Mouse (Mus musculus) CH12.LX (cell line): Measurements from ENCODE around the gene Cep170b. TPM values are rescaled to one million over a fixed set of nuclear protein-coding genes. Genes with fewer than 3 reads are reported as not detected.

Experiments
- DNase-seq: peaks from one replicate; pipeline ENCODE4 v3.0.0-alpha.2; 2013; ENCODE audit errors: extremely low read depth
- H3K27ac ChIP-seq: 2 replicates; pipeline ENCODE4 v1.5.1; 2012; ENCODE audit warnings: low read depth, mild to moderate bottlenecking, control low read depth, moderate library complexity; ENCODE audit not compliant: insufficient read depth
- H3K27me3 ChIP-seq: replicated peaks from 2 replicates; pipeline ENCODE3; 2012; ENCODE audit warnings: inconsistent platforms
- H3K36me3 ChIP-seq, 2 experiments: replicated peaks in 1 of 2; 2 replicates each; pipeline versions ENCODE3 to v1.6.1; 2012; ENCODE audit warnings: inconsistent platforms in 1 of 2, low read length in 1 of 2, mild to moderate bottlenecking in 1 of 2, mixed read lengths in 1 of 2, moderate library complexity in 1 of 2; ENCODE audit not compliant: control insufficient read depth in 1 of 2, insufficient read depth in 1 of 2
- H3K4me1 ChIP-seq, 2 experiments: 2 replicates each; pipeline ENCODE4 v1.6.1; 2012; ENCODE audit warnings: inconsistent platforms in 1 of 2, moderate library complexity in 1 of 2; ENCODE audit not compliant: insufficient read depth in 2 of 2, control insufficient read depth in 1 of 2
- H3K4me2 ChIP-seq: 2 replicates; pipeline ENCODE4 v1.6.1; 2012; ENCODE audit warnings: low read depth, mild to moderate bottlenecking, control low read depth; ENCODE audit not compliant: poor library complexity, insufficient read depth, severe bottlenecking
- H3K4me3 ChIP-seq, 3 experiments: fragments of 150-350 bp in 1 of 3; sonication (generic) in 1 of 3; replicated peaks in 1 of 3; 2 replicates each; pipeline versions ENCODE3 to v1.5.1; 2011 to 2012; ENCODE audit warnings: low read depth in 2 of 3, low read length in 2 of 3, mild to moderate bottlenecking in 2 of 3, moderate library complexity in 2 of 3, control low read depth in 1 of 3, improper control_type of control experiment in 1 of 3, inconsistent platforms in 1 of 3, mixed read lengths in 1 of 3; ENCODE audit not compliant: poor library complexity in 1 of 3
- H3K79me2 ChIP-seq: replicated peaks from 2 replicates; pipeline ENCODE4 v1.6.1; 2012; ENCODE audit warnings: mild to moderate bottlenecking, moderate library complexity; ENCODE audit not compliant: control insufficient read depth, poor library complexity, insufficient read depth, severe bottlenecking; ENCODE audit errors: extremely low read depth
- H3K9ac ChIP-seq: 2 replicates; pipeline ENCODE4 v1.6.1; 2012; ENCODE audit warnings: low read depth, mild to moderate bottlenecking, control low read depth, moderate library complexity; ENCODE audit not compliant: insufficient read depth
- H3K9me3 ChIP-seq: replicated peaks from 2 replicates; pipeline ENCODE3; 2012; ENCODE audit warnings: low read length, inconsistent platforms, mixed read lengths
- BHLHE40 ChIP-seq: IDR thresholded peaks from 2 replicates; pipeline ENCODE4 v1.6.1; 2011; ENCODE audit warnings: mild to moderate bottlenecking, low read depth, low read length, improper control_type of control experiment
- CTCF ChIP-seq, 2 experiments: IDR thresholded peaks in 1 of 2; conservative IDR thresholded peaks in 1 of 2; 2 replicates each; pipeline ENCODE4 v1.5.1; 2011 to 2012; ENCODE audit warnings: low read depth in 2 of 2, low read length in 2 of 2, improper control_type of control experiment in 1 of 2, inconsistent platforms in 1 of 2, mild to moderate bottlenecking in 1 of 2, moderate library complexity in 1 of 2
- E2F4 ChIP-seq: IDR thresholded peaks from 2 replicates; pipeline ENCODE4 v1.6.1; 2011; ENCODE audit warnings: low read depth, low read length, improper control_type of control experiment; ENCODE audit not compliant: insufficient replicate concordance
- ETS1 ChIP-seq: conservative IDR thresholded peaks from 2 replicates; pipeline ENCODE4 v1.6.1; 2012; ENCODE audit warnings: low read depth, mild to moderate bottlenecking, inconsistent platforms, low read length, improper control_type of control experiment, moderate library complexity
- GABPA ChIP-seq: IDR thresholded peaks from 2 replicates; pipeline ENCODE4 v1.6.1; 2012; ENCODE audit warnings: low read depth, low read length, improper control_type of control experiment, inconsistent platforms; ENCODE audit not compliant: insufficient replicate concordance
- JUND ChIP-seq: conservative IDR thresholded peaks from 2 replicates; pipeline ENCODE4 v1.6.1; 2011; ENCODE audit warnings: low read depth, low read length, improper control_type of control experiment
- KAT2A ChIP-seq: IDR thresholded peaks from 2 replicates; pipeline ENCODE4 v1.6.1; 2012; ENCODE audit warnings: low read length, improper control_type of control experiment, inconsistent platforms; ENCODE audit not compliant: insufficient replicate concordance
- MAFK ChIP-seq: IDR thresholded peaks from 2 replicates; pipeline ENCODE4 v1.6.1; 2011; ENCODE audit warnings: low read length, improper control_type of control experiment; ENCODE audit not compliant: insufficient replicate concordance
- MAZ ChIP-seq: IDR thresholded peaks from 2 replicates; pipeline ENCODE4 v1.6.1; 2012; ENCODE audit warnings: low read depth, mild to moderate bottlenecking, inconsistent platforms, low read length, improper control_type of control experiment, moderate library complexity
- MEF2A ChIP-seq: IDR thresholded peaks from 2 replicates; pipeline ENCODE4 v1.6.1; 2014; ENCODE audit warnings: low read depth, mild to moderate bottlenecking, inconsistent platforms, low read length, improper control_type of control experiment, borderline replicate concordance
- MXI1 ChIP-seq: IDR thresholded peaks from 2 replicates; pipeline ENCODE4 v1.6.1; 2011; ENCODE audit warnings: mild to moderate bottlenecking, low read depth, low read length, improper control_type of control experiment
- NELFE ChIP-seq: IDR thresholded peaks from 2 replicates; pipeline ENCODE4 v1.6.1; 2011; ENCODE audit warnings: low read depth, low read length, improper control_type of control experiment
- POLR2A ChIP-seq: IDR thresholded peaks from 2 replicates; pipeline ENCODE4 v1.6.1; 2011; ENCODE audit warnings: low read depth, mild to moderate bottlenecking, improper control_type of control experiment, low read length
- UBTF ChIP-seq: IDR thresholded peaks from 2 replicates; pipeline ENCODE4 v1.6.1; 2012; ENCODE audit warnings: low read depth, mild to moderate bottlenecking, inconsistent platforms, low read length, improper control_type of control experiment, moderate library complexity
- USF1 ChIP-seq: IDR thresholded peaks from 2 replicates; pipeline ENCODE4 v1.6.1; 2014; ENCODE audit warnings: low read depth, mild to moderate bottlenecking, inconsistent platforms, low read length, improper control_type of control experiment
- dilution Hi-C: fragments of 300-500 bp; cut with MboI; formaldehyde crosslinking; loops from 2 replicates; pipeline ENCODE4 v1.14.3; 2020; ENCODE audit warnings: low sequenced_read_pairs; ENCODE audit not compliant: extremely low pct_unique_long_range_greater_than_20kb, extremely low pct_ligation_motif_present
- in situ Hi-C: fragments of 300-500 bp; cut with MboI; formaldehyde crosslinking; loops from 3 replicates; pipeline ENCODE4 v1.14.3; 2019; ENCODE audit warnings: low sequenced_read_pairs, low pct_ligation_motif_present, low pct_unique_long_range_greater_than_20kb, mixed read lengths
- polyA plus RNA-seq: library from polyadenylated mRNA; unstranded; fragments of >175 nt; gene quantifications from 2 replicates; pipeline ENCODE4 v1.2.1, GENCODE M21; 2012; ENCODE audit warnings: low read depth; ENCODE audit not compliant: insufficient read length
- total RNA-seq, 2 experiments: library from RNA; depleted of rRNA; stranded (reverse); fragments of 300-350 nt in 1 of 2; fragments of >200 nt in 1 of 2; gene quantifications; 2 replicates each; pipeline ENCODE4 v1.2.3; 2012 to 2014

The Cep170b gene
- total and polyA plus RNA-seq, 3 experiments: 39.1 to 63.1 (median 48.1) TPM

DNA sequence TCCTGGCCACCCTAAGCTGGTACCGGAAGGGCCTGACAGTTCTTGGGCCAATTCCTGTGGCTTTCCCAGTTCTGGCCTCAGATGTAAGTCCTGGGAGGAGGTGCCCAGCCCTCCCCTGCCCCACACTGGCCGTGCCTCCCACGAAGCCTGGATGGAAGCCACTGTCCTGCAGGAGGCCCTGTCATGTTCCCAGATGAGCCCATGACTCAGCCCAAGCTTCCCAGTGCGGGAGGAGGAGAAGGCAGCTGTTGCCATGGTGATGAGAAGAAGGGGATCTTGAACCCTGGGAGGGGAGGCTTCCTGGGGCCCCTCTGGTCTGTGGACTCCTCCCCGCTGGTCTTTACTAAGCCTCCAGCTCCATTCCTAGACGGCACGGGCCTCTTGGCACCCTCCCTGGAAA, 36.9 kb upstream of the Cep170b start:
- no peak for DNase-seq
- Histone ChIP-seq H3K9me3 (peaks cover 3% of the 10 kb centered on the region), H3K36me3 (peaks cover 0 to 1% of the 10 kb centered on the region in 2 experiments), H3K4me3 (no peak overlapping the region), H3K79me2 (no peaks in the 10 kb centered on the region), H3K9ac (no peak overlapping the region), H3K27me3 (peaks cover 65% of the 10 kb centered on the region), H3K27ac (no peak overlapping the region), H3K4me2 (no peak overlapping the region), H3K4me1 (peaks cover 8 to 10% of the 10 kb centered on the region in 2 experiments)
- dilution Hi-C loops: no loop called here
- TF ChIP-seq CTCF (conservative IDR thresholded peaks at IDR 0.05 in 1 of 2, IDR thresholded peaks at IDR 0.05 in 1 of 2; ENCODE audit: low read depth in 2 of 2, low read length in 2 of 2) (no peak), KAT2A (no peak), MAZ (no peak), JUND (no peak), NELFE (no peak), POLR2A (no peak), USF1 (no peak), MXI1 (no peak), MAFK (no peak), UBTF (no peak)
- in situ Hi-C loops: no loop called here

DNA sequence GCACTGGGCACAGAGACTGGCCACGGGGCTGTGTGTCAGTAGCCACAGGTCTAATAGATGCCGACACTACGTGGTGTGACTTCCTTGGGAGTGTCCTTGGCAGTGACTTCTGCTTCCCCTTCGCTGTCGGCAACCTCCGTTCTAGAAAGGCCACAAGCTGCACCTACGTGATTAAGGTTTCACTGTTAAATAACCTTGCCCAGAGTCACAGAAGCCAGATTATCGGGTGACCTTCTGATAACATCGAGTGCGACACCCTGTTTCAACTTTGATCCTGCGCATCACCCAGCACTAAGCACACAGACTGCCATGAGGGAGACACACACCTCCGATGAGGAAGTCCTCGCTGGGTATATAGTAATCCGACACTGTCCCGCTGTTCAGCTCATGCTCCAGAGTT, 31.8 kb upstream of the Cep170b start:
- Histone ChIP-seq H3K36me3 (peaks cover 0 to 29% of the 10 kb centered on the region in 2 experiments), H3K4me3 (no peak overlapping the region), H3K27me3 (peaks cover 15% of the 10 kb centered on the region), H3K9me3 (no peaks in the 10 kb centered on the region), H3K79me2 (no peaks in the 10 kb centered on the region), H3K27ac (no peak overlapping the region), H3K9ac (no peak overlapping the region), H3K4me1 (peaks cover 5 to 25% of the 10 kb centered on the region in 2 experiments), H3K4me2 (no peak overlapping the region)
- dilution Hi-C loops (no loop called here), in situ Hi-C loops (no loop called here)
- TF ChIP-seq GABPA: no peak
- TF ChIP-seq UBTF: no peak
- no peak for TF ChIP-seq BHLHE40
- no peak for TF ChIP-seq ETS1
- no peak for TF ChIP-seq MEF2A
- no peak for TF ChIP-seq E2F4
- no peak for DNase-seq
